Mouse (Mus musculus) liver (tissue): ENCODE results near the gene Cntn1.

Experiments
- DNase-seq: peaks from one replicate; pipeline ENCODE4 v3.0.0-alpha.2; 2020; ENCODE audit warnings: mixed read lengths

Cntn1 gene

GRCm38 (mm10) chr15:92141972-92142371, 91.0 kb downstream of the Cntn1 start:
- no peak for DNase-seq

- DNase-seq, result no peak
Observed at GRCm38 (mm10) chr15:92154921-92155320, 104.0 kb downstream of the Cntn1 start.

- DNase-seq, result no peak
Observed at GRCm38 (mm10) chr15:92160855-92161162, 109.8 kb downstream of the Cntn1 start.

GRCm38 (mm10) chr15:92161163-92162025, 110.4 kb downstream of the Cntn1 start:
- DNase-seq, result no peak

- no peak for DNase-seq
Observed at GRCm38 (mm10) chr15:92162835-92163234, 111.9 kb downstream of the Cntn1 start.

- DNase-seq, result no peak
Observed at GRCm38 (mm10) chr15:92164127-92164526, 113.2 kb downstream of the Cntn1 start.

- no peak for DNase-seq
Observed at GRCm38 (mm10) chr15:92166266-92166665, 115.3 kb downstream of the Cntn1 start.

- no peak for DNase-seq
Observed at GRCm38 (mm10) chr15:92175739-92176138, 124.8 kb downstream of the Cntn1 start.

- DNase-seq, result no peak
Observed at GRCm38 (mm10) chr15:92177413-92177812, 126.4 kb downstream of the Cntn1 start.

- DNase-seq, result no peak
Observed at GRCm38 (mm10) chr15:92185484-92185883, 134.5 kb downstream of the Cntn1 start.

- DNase-seq, result no peak
Observed at GRCm38 (mm10) chr15:92190000-92190399, 139.0 kb downstream of the Cntn1 start.

GRCm38 (mm10) chr15:92200326-92200985, 149.5 kb downstream of the Cntn1 start:
- no peak for DNase-seq

GRCm38 (mm10) chr15:92206695-92207094, 155.7 kb downstream of the Cntn1 start:
- DNase-seq, result no peak

- DNase-seq, result no peak
Observed at GRCm38 (mm10) chr15:92209778-92210177, 158.8 kb downstream of the Cntn1 start.

GRCm38 (mm10) chr15:92210486-92211235, 159.7 kb downstream of the Cntn1 start:
- DNase-seq, result no peak

- no peak for DNase-seq
Observed at GRCm38 (mm10) chr15:92215841-92216240, 164.9 kb downstream of the Cntn1 start.

- no peak for DNase-seq
Observed at GRCm38 (mm10) chr15:92221446-92221845, 170.5 kb downstream of the Cntn1 start.

GRCm38 (mm10) chr15:92231386-92231785, 180.4 kb downstream of the Cntn1 start:
- DNase-seq, result no peak

- DNase-seq, result no peak
Observed at GRCm38 (mm10) chr15:92235836-92236235, 184.9 kb downstream of the Cntn1 start.

GRCm38 (mm10) chr15:92264980-92265707, 214.2 kb downstream of the Cntn1 start:
- peak; percentile 6 for DNase-seq

- DNase-seq, result no peak
Observed at GRCm38 (mm10) chr15:92268341-92268740, 217.4 kb downstream of the Cntn1 start.

GRCm38 (mm10) chr15:92268741-92269322, 217.9 kb downstream of the Cntn1 start:
- DNase-seq, result no peak
